Mouse (Mus musculus) C2C12 (cell line): ENCODE results near the gene Nfasc.

ENCODE experiments used
- CTCF ChIP-seq: IDR thresholded peaks from one replicate; pipeline ENCODE4 v1.5.1; 2011; ENCODE audit not compliant: control insufficient read depth, insufficient read depth, insufficient read length
- MAX ChIP-seq: IDR thresholded peaks from one replicate; pipeline ENCODE4 v1.6.1; 2011; ENCODE audit warnings: mild to moderate bottlenecking, control low read depth
- USF1 ChIP-seq: IDR thresholded peaks from one replicate; pipeline ENCODE4 v1.6.1; 2011; ENCODE audit warnings: low read depth, mild to moderate bottlenecking, control low read depth, moderate library complexity

GRCm38 (mm10) chr1:132707301-132707700, 34.3 kb downstream of the Nfasc start:
- no peak for TF ChIP-seq CTCF
- no peak for TF ChIP-seq USF1
- TF ChIP-seq MAX, result no peak
